Mouse (Mus musculus): ENCODE measurements at regions not wholly inside any gene's neighbourhood (a gene's known extent, or its start where the extent isn't known, plus 50 kb on each side); places are given as distances from the start of the nearest gene placed in this dataset.

DNA sequence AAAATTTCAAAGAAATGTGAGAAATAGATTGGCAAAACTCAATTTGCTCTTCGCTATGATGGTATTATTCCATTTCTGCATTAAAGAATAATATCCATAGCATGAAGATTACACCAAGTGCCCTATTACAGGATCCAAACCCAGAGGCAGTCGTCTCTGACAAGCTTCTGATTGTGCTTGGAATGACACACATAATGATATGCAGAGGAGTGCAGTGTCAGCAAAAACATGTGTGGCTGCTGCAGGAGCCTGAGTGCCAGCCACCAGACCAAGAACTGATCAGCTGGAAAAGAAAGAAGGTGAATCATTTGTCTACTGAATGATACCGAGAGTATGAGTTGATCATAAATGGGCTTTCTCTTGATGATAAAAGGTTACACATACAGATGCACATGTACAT lies 137.3 kb downstream of the Il15 start:
- Histone ChIP-seq H3K27me3 (replicated peaks; ENCODE audit: control insufficient read depth, insufficient read depth, low read length) (no peaks in the 10 kb centered on the region), H3K27ac (ENCODE audit: insufficient read depth, low read depth, low read length) (no peak overlapping the region), H3K4me1 (ENCODE audit: control insufficient read depth, insufficient read depth, low read length) (no peaks in the 10 kb centered on the region), H3K36me3 (ENCODE audit: control insufficient read depth, insufficient read depth, low read length) (no peaks in the 10 kb centered on the region), H3K4me3 (ENCODE audit: insufficient read depth, low read depth, low read length) (no peak overlapping the region)
- TF ChIP-seq POLR2A (IDR thresholded peaks at IDR 0.05; ENCODE audit: low read depth, low read length) (no peak), CTCF (conservative IDR thresholded peaks at IDR 0.05; ENCODE audit: insufficient read depth, insufficient read length, low read depth, low read length) (no peak)
- DNase-seq = no peak
- 66% methylated on average over 3 of the region's 3 CpGs for WGBS

DNA sequence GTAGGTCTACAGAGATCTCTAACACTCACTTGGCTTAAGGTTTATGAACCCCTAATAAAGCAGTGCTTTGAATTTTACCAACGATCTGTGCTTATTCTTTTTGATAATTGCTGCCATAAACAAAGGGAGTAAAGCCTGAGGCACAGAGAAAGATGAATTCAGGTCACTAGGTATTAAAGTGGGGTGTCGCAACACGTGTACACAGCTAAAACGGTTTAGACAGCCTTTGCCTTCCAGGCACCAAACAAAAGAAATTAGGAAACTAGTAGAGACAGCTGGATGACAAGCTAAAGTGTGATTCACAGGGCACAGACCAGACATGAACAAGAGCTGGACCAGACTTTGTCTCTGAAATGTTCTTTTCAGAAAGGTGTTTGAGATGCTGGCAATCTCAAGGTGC lies 140.8 kb downstream of the Il15 start:
- Histone ChIP-seq H3K27ac (ENCODE audit: insufficient read depth, low read depth, low read length) (no peak overlapping the region), H3K4me1 (ENCODE audit: control insufficient read depth, insufficient read depth, low read length) (no peaks in the 10 kb centered on the region), H3K36me3 (ENCODE audit: control insufficient read depth, insufficient read depth, low read length) (no peaks in the 10 kb centered on the region), H3K4me3 (ENCODE audit: insufficient read depth, low read depth, low read length) (no peak overlapping the region), H3K27me3 (replicated peaks; ENCODE audit: control insufficient read depth, insufficient read depth, low read length) (no peaks in the 10 kb centered on the region)
- no peak for DNase-seq
- 80% methylated on average over 4 of the region's 4 CpGs for WGBS
- TF ChIP-seq POLR2A (IDR thresholded peaks at IDR 0.05; ENCODE audit: low read depth, low read length) (no peak), CTCF (conservative IDR thresholded peaks at IDR 0.05; ENCODE audit: insufficient read depth, insufficient read length, low read depth, low read length) (no peak)

- Histone ChIP-seq H3K27me3 (replicated peaks; ENCODE audit: control insufficient read depth, insufficient read depth, low read length) (no peaks in the 10 kb centered on the region), H3K36me3 (ENCODE audit: control insufficient read depth, insufficient read depth, low read length) (no peaks in the 10 kb centered on the region), H3K27ac (ENCODE audit: insufficient read depth, low read depth, low read length) (no peak overlapping the region), H3K4me1 (ENCODE audit: control insufficient read depth, insufficient read depth, low read length) (no peaks in the 10 kb centered on the region), H3K4me3 (ENCODE audit: insufficient read depth, low read depth, low read length) (no peak overlapping the region)
- DNase-seq = no peak
- TF ChIP-seq POLR2A (IDR thresholded peaks at IDR 0.05; ENCODE audit: low read depth, low read length) = no peak
- 88% methylated on average over 1 of the region's 1 CpGs for WGBS
Measured at GRCm38 (mm10) chr8:82260613-82261012, 142.4 kb downstream of the Il15 start.

DNA sequence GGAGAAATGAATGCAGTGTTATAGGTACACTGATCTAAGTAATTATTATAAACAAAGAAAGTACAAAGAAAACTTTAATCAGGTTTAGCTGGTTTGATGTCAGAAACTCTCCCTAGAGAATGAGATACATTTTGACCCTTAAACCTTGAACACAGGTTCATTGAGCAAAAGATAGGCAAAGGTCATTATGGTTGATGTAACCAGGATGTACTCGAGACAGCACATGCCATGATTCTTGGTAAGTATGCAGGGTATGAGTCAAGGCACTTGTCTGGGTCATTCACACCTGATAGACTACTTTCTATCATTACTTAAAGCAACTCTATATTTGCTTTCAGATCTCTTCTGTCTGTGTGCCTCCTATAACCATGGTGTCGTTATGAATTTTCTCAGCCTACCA lies 147.2 kb downstream of the Il15 start:
- no peaks in the 10 kb centered on the region for H3K4me1 ChIP-seq (ENCODE audit: control insufficient read depth, insufficient read depth, low read length)
- WGBS = 71% methylated on average over 2 of the region's 2 CpGs
- H3K36me3 ChIP-seq (ENCODE audit: control insufficient read depth, insufficient read depth, low read length) = no peaks in the 10 kb centered on the region
- H3K4me3 ChIP-seq (ENCODE audit: insufficient read depth, low read depth, low read length) = no peak overlapping the region
- no peak overlapping the region for H3K27ac ChIP-seq (ENCODE audit: insufficient read depth, low read depth, low read length)
- TF ChIP-seq CTCF (conservative IDR thresholded peaks at IDR 0.05; ENCODE audit: insufficient read depth, insufficient read length, low read depth, low read length) = no peak
- TF ChIP-seq POLR2A (IDR thresholded peaks at IDR 0.05; ENCODE audit: low read depth, low read length) = no peak
- H3K27me3 ChIP-seq (replicated peaks; ENCODE audit: control insufficient read depth, insufficient read depth, low read length) = no peaks in the 10 kb centered on the region
- peak; percentile 8 for DNase-seq

DNA sequence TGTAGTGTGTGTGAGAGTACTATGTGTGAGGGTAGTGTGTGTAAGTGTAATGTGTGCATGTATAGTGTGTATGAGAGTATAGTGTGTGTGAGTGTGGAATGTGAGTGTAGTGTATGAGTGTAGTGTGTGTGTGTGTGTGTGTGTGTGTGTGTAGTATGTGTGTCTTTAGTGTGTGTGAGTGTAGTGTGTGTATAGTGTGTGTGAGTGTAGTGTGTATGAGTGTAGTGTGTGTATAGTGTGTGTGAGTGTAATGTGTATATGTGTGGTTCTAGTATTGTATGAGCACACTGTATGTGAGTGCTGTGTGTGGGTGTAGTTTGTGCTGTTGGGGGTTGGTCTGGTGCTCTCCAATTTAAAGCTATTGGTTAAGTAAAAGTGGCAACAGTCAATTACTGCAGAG lies 150.6 kb downstream of the Il15 start:
- Histone ChIP-seq H3K27ac (ENCODE audit: insufficient read depth, low read depth, low read length) (no peak overlapping the region), H3K36me3 (ENCODE audit: control insufficient read depth, insufficient read depth, low read length) (no peaks in the 10 kb centered on the region), H3K27me3 (replicated peaks; ENCODE audit: control insufficient read depth, insufficient read depth, low read length) (no peaks in the 10 kb centered on the region), H3K4me3 (ENCODE audit: insufficient read depth, low read depth, low read length) (no peak overlapping the region), H3K4me1 (ENCODE audit: control insufficient read depth, insufficient read depth, low read length) (no peaks in the 10 kb centered on the region; the same call in 1 of the 2 replicates)
- no peak for DNase-seq
- TF ChIP-seq CTCF (conservative IDR thresholded peaks at IDR 0.05; ENCODE audit: insufficient read depth, insufficient read length, low read depth, low read length) = no peak
- TF ChIP-seq POLR2A (IDR thresholded peaks at IDR 0.05; ENCODE audit: low read depth, low read length) = no peak

DNA sequence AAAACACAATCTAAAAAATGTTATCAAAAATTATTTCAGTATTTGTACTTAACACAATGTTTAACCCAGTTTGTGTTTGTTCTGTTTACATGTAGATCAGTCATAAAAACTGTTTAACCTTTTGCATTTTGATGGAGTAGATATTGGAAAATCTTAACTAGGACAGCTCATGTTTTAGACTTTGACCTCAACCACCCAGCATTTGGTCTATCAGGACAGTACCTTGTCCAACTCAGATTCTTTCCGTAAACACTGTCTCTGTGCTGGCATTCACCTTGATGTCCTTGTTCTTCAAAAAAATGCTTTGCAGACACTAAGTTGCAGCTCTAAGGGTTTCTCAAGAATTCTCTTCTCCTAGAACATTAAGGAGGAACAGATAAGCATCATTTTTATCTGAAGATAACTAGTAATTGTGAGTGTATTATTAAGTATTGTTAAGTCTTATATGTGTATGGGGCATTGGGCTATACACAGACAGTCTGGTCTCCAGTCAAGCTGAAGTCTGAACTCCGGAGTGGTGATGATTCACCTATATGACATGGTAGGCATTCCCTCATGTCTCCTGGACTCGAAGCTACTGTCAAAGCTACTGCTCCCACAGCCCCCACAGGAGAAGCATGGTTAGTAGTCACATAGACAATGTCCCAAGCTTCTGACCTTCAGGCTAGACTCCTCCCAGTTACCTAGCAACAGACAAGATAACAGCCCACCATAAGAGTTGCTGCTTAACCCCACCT lies 153.0 kb downstream of the Il15 start:
- H3K4me1 ChIP-seq (ENCODE audit: control insufficient read depth, insufficient read depth, low read length) = no peaks in the 10 kb centered on the region; the same call in 1 of the 2 replicates
- H3K36me3 ChIP-seq (ENCODE audit: control insufficient read depth, insufficient read depth, low read length) = no peaks in the 10 kb centered on the region
- 76% methylated on average over 3 of the region's 3 CpGs for WGBS
- H3K27ac ChIP-seq (ENCODE audit: insufficient read depth, low read depth, low read length) = no peak overlapping the region
- TF ChIP-seq CTCF (conservative IDR thresholded peaks at IDR 0.05; ENCODE audit: insufficient read depth, insufficient read length, low read depth, low read length) (no peak), POLR2A (IDR thresholded peaks at IDR 0.05; ENCODE audit: low read depth, low read length) (no peak)
- H3K4me3 ChIP-seq (ENCODE audit: insufficient read depth, low read depth, low read length) = no peak overlapping the region
- DNase-seq = no peak
- H3K27me3 ChIP-seq (replicated peaks; ENCODE audit: control insufficient read depth, insufficient read depth, low read length) = no peaks in the 10 kb centered on the region

GRCm38 (mm10) chr8:82244076-82244475 lies 158.9 kb downstream of the Il15 start:
- H3K36me3 ChIP-seq (ENCODE audit: control insufficient read depth, insufficient read depth, low read length) = no peaks in the 10 kb centered on the region
- peak overlapping the region; percentile 94 for H3K27ac ChIP-seq (ENCODE audit: insufficient read depth, low read depth, low read length)
- TF ChIP-seq CTCF (conservative IDR thresholded peaks at IDR 0.05; ENCODE audit: insufficient read depth, insufficient read length, low read depth, low read length) = no peak
- no peak for TF ChIP-seq POLR2A (IDR thresholded peaks at IDR 0.05; ENCODE audit: low read depth, low read length)
- peak; percentile 71 for DNase-seq
- WGBS = 34% methylated on average over 2 of the region's 2 CpGs
- H3K4me1 ChIP-seq (ENCODE audit: control insufficient read depth, insufficient read depth, low read length) = peaks cover 4% of the 10 kb centered on the region; the same call in 1 of the 2 replicates
- no peaks in the 10 kb centered on the region for H3K27me3 ChIP-seq (replicated peaks; ENCODE audit: control insufficient read depth, insufficient read depth, low read length)
- H3K4me3 ChIP-seq (ENCODE audit: insufficient read depth, low read depth, low read length) = no peak overlapping the region
